Mouse (Mus musculus) c-Kit-negative CD71-positive TER-119-positive erythroid progenitor cells, embryonic 14.5 days (primary cell): ENCODE data around the gene Tmcc3.

ENCODE experiments used
- DNase-seq: peaks from one replicate; pipeline ENCODE4 v3.0.0-alpha.2; 2013; ENCODE audit warnings: low read depth, low spot score

The Tmcc3 gene

GRCm38 (mm10) chr10:94311511-94312006, at the start of gene Tmcc3:
Tmcc3 (plus strand) TSS chr10:94311949.
- DNase-seq, result no peak

- no peak for DNase-seq
These were observed 49.1 kb upstream of the Tmcc3 start for GRCm38 (mm10) chr10:94262646-94263045.

GRCm38 (mm10) chr10:94263211-94263610, 48.5 kb upstream of the Tmcc3 start:
- no peak for DNase-seq

- no peak for DNase-seq
These were observed 45.9 kb upstream of the Tmcc3 start for GRCm38 (mm10) chr10:94265656-94266542.

GRCm38 (mm10) chr10:94275321-94275720, 36.4 kb upstream of the Tmcc3 start:
- no peak for DNase-seq

GRCm38 (mm10) chr10:94276511-94276910, 35.2 kb upstream of the Tmcc3 start:
- DNase-seq, result no peak

GRCm38 (mm10) chr10:94282179-94282578, 29.6 kb upstream of the Tmcc3 start:
- no peak for DNase-seq

- DNase-seq, result no peak
These were observed 29.0 kb upstream of the Tmcc3 start for GRCm38 (mm10) chr10:94282797-94283196.

GRCm38 (mm10) chr10:94294437-94294836, 17.3 kb upstream of the Tmcc3 start:
- no peak for DNase-seq

- no peak for DNase-seq
These were observed 16.6 kb upstream of the Tmcc3 start for GRCm38 (mm10) chr10:94294933-94295750.

- DNase-seq, result no peak
These were observed 15.7 kb upstream of the Tmcc3 start for GRCm38 (mm10) chr10:94295923-94296605.

- DNase-seq, result no peak
These were observed 13.3 kb upstream of the Tmcc3 start, which contains the start of gene Gm4792 for GRCm38 (mm10) chr10:94298471-94298870. Gm4792 (minus strand) TSS chr10:94298703.

- DNase-seq, result no peak
These were observed 12.4 kb upstream of the Tmcc3 start for GRCm38 (mm10) chr10:94299301-94299700.

- no peak for DNase-seq
These were observed 7.6 kb upstream of the Tmcc3 start for GRCm38 (mm10) chr10:94304064-94304657.

GRCm38 (mm10) chr10:94305526-94305925, 6.2 kb upstream of the Tmcc3 start:
- DNase-seq, result no peak

GRCm38 (mm10) chr10:94310499-94311267, 1.1 kb upstream of the Tmcc3 start:
- no peak for DNase-seq

- no peak for DNase-seq
These were observed 412 bp downstream of the Tmcc3 start for GRCm38 (mm10) chr10:94312007-94312715.

GRCm38 (mm10) chr10:94313146-94313545, 1.4 kb downstream of the Tmcc3 start:
- no peak for DNase-seq

- no peak for DNase-seq
These were observed 6.8 kb downstream of the Tmcc3 start for GRCm38 (mm10) chr10:94318574-94318973.

- DNase-seq, result no peak
These were observed 18.2 kb downstream of the Tmcc3 start for GRCm38 (mm10) chr10:94329962-94330361.
